Mouse (Mus musculus): ENCODE measurements around the gene Ago3. TPM values are rescaled to one million over a fixed set of nuclear protein-coding genes. Genes with fewer than 3 reads are reported as not detected.

Ago3 gene
- polyA plus RNA-seq, 1 experiment, result 17.6 TPM

DNA sequence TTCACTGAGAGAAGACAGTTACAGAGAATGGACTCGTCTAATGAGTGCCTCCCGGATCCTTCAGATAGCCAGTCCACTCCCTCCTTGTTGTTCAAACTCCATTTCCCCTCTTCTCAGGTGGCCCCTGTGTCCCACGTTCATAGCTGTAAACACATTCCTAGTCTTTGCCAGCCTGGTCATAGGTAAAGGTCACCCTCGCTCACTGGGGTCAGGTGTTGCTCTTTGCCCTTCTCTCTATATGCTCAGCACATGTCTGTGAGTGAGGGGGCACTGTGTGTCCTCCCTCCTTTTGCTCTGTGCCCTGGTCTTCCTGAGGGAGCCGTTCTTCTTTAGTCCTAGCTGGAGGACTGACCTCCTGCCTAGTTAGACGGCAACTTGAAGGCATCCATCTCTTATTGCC, 109.5 kb downstream of the Ago3 start:
- no peak for TF ChIP-seq POLR2A (IDR thresholded peaks at IDR 0.05; ENCODE audit: borderline replicate concordance, extremely low read depth, low read depth, low read length)
- no peak for DNase-seq
- H3K4me3 ChIP-seq (replicated peaks; ENCODE audit: extremely low read depth, low read depth, low read length), result no peak overlapping the region
- peaks cover 4% of the 10 kb centered on the region; the same call in 1 of the 2 replicates for H3K4me1 ChIP-seq (ENCODE audit: control insufficient read depth, insufficient read depth, low read length)
- 85% methylated on average over 6 of the region's 6 CpGs for WGBS

DNA sequence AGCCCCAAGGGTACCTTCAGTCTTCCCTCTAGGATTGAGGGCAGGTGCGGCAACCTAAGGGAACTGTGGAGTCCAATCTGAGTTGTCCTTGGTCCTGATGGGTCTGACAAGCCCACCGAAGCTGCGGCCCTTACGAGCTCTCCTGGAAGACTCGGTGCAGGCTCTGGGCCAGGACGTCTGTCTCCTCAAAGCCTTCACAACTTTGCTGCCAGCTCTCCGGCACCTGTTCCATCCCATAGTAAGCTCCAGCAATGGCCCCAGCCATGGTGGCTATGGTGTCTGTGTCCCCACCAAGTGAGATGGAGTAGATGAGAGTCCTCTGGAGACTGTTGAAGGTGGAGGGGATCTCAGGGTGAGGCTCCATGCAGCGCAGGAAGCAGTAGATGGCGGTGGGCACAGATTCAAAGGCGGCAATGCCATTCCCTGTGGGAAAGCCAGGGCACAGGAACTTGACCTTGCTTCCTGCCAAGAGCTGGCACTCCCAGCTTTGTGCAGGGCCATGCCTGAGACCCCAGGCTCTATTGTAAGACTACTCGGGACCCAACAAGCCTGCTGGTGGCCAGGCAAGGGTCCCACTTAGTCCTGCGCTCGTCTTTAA, 112.8 kb downstream of the Ago3 start:
- TF ChIP-seq CTCF (IDR thresholded peaks at IDR 0.05; ENCODE audit: insufficient read depth, low read length), result no peak
- no peak for TF ChIP-seq POLR2A (IDR thresholded peaks at IDR 0.05; ENCODE audit: borderline replicate concordance, extremely low read depth, low read depth, low read length)
- 79% methylated on average over 13 of the region's 13 CpGs for WGBS
- Histone ChIP-seq H3K4me3 (replicated peaks; ENCODE audit: extremely low read depth, low read depth, low read length) (no peak overlapping the region), H3K4me1 (ENCODE audit: control insufficient read depth, insufficient read depth, low read length) (peaks cover 4% of the 10 kb centered on the region; the same call in 1 of the 2 replicates)
- DNase-seq, result no peak

DNA sequence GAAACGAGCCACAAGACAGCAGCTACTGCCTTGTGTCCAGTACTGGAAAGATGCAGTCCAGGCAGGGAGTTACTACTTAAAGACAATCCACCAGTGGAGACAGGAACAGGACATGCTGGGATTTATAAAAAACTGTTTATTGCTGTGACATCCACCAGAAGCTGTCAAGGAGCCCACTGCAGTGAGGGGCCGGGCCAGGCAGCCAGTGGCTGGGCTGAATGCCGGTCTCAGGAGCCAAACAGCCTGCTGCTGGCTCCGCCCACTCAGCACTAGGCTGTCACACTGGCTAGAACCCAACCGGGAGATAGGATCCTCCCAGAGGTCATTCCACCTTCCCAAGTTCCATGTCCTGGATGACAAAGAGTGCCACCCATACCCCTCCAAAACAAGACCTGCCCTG, 113.4 kb downstream of the Ago3 start:
- WGBS, result 35% methylated on average over 5 of the region's 5 CpGs
- no peak for TF ChIP-seq CTCF (IDR thresholded peaks at IDR 0.05; ENCODE audit: insufficient read depth, low read length)
- no peak for TF ChIP-seq POLR2A (IDR thresholded peaks at IDR 0.05; ENCODE audit: borderline replicate concordance, extremely low read depth, low read depth, low read length)
- no peak for DNase-seq
- H3K4me1 ChIP-seq (ENCODE audit: control insufficient read depth, insufficient read depth, low read length), result peaks cover 2% of the 10 kb centered on the region; the same call in 1 of the 2 replicates
- H3K4me3 ChIP-seq (replicated peaks; ENCODE audit: extremely low read depth, low read depth, low read length), result no peak overlapping the region

DNA sequence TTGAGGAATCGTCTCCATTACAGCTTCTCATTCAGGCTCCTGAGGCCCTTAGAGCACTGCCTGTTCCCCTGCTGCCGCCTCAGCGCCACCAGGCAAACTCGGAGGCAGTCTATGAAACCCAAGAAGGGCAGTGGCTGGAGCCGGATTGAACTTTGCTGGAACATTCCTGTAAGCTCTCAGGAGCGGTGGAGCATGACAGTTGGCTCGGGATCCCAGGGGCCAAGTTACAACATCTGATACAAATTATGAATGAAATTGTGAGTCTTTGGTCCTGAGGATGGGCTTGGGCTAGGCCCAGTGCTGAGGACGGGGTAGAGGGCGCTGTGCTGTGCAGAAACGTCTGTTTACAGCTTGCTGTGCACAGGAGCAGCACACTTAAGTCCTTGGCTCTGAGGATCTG, 115.0 kb downstream of the Ago3 start:
- no peak overlapping the region for H3K4me3 ChIP-seq (replicated peaks; ENCODE audit: extremely low read depth, low read depth, low read length)
- WGBS, result 61% methylated on average over 10 of the region's 10 CpGs
- DNase-seq, result no peak

DNA sequence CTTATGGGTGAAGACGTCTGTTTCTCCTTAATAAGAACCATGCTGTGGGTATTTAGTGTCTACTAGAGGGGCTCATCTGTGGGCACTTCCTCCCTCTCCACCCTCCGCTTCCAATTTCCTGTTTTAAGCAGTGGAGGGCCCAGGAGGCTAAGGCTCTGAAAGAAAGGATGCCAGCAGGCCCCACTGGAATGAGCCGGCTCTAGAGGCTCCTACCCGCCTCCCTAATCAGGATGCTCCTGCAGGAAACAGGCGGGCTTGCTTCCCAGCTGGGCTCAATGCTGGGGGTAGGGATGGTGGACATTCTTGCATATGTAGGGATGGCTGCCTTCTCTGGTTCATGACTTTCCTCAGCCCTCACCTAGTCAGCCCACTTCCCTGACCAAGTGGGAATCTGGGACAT, 116.2 kb downstream of the Ago3 start:
- TF ChIP-seq POLR2A (IDR thresholded peaks at IDR 0.05; ENCODE audit: borderline replicate concordance, extremely low read depth, low read depth, low read length), result no peak
- TF ChIP-seq CTCF (IDR thresholded peaks at IDR 0.05; ENCODE audit: insufficient read depth, low read length), result no peak
- DNase-seq, result no peak
- 45% methylated on average over 5 of the region's 5 CpGs for whole genome bisulfite sequencing
- Histone ChIP-seq H3K4me3 (replicated peaks; ENCODE audit: extremely low read depth, low read depth, low read length) (no peak overlapping the region), H3K4me1 (ENCODE audit: control insufficient read depth, insufficient read depth, low read length) (no peaks in the 10 kb centered on the region)

More for the DNA sequence above, 115.0 kb downstream of the Ago3 start:
- TF ChIP-seq POLR2A (IDR thresholded peaks at IDR 0.05; ENCODE audit: borderline replicate concordance, extremely low read depth, low read depth, low read length), result no peak
- TF ChIP-seq CTCF (IDR thresholded peaks at IDR 0.05; ENCODE audit: insufficient read depth, low read length), result no peak
- H3K4me1 ChIP-seq (ENCODE audit: control insufficient read depth, insufficient read depth, low read length), result no peaks in the 10 kb centered on the region

DNA sequence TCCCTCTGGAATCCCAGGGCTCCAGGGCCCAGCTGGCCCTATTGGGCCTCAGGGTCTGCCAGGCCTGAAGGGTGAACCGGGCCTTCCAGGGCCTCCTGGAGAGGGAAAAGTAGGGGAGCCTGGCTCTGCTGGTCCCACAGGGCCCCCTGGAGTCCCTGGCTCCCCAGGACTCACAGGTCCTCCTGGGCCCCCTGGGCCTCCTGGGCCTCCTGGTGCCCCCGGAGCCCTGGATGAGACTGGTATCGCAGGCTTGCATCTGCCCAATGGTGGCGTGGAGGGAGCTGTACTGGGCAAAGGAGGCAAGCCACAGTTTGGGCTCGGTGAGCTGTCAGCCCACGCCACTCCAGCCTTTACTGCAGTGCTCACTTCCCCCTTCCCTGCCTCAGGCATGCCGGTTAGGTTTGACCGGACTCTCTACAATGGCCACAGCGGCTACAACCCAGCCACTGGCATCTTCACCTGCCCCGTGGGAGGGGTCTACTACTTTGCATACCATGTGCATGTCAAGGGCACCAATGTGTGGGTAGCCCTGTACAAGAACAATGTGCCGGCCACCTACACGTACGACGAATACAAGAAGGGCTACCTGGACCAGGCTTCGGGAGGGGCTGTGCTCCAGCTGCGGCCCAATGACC, 117.7 kb downstream of the Ago3 start:
- Histone ChIP-seq H3K4me3 (replicated peaks; ENCODE audit: extremely low read depth, low read depth, low read length) (no peak overlapping the region), H3K4me1 (ENCODE audit: control insufficient read depth, insufficient read depth, low read length) (no peaks in the 10 kb centered on the region)
- no peak for TF ChIP-seq CTCF (IDR thresholded peaks at IDR 0.05; ENCODE audit: insufficient read depth, low read length)
- no peak for TF ChIP-seq POLR2A (IDR thresholded peaks at IDR 0.05; ENCODE audit: borderline replicate concordance, extremely low read depth, low read depth, low read length)
- DNase-seq, result no peak
- WGBS, result 93% methylated on average over 16 of the region's 16 CpGs

DNA sequence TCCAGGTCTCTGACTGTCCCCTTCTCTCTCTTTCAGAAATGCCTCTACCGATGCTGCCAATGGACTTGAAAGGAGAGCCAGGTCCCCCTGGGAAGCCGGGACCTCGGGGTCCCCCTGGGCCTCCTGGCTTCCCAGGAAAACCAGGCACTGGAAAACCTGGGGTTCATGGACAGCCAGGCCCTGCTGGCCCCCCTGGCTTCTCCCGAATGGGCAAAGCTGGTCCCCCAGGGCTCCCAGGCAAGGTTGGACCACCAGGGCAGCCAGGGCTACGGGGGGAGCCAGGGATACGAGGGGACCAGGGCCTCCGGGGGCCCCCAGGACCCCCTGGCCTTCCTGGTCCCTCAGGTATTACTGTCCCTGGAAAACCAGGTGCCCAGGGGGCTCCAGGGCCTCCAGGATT, 119.0 kb downstream of the Ago3 start:
- no peak for DNase-seq
- no peak overlapping the region for H3K4me3 ChIP-seq (replicated peaks; ENCODE audit: extremely low read depth, low read depth, low read length)
- TF ChIP-seq POLR2A (IDR thresholded peaks at IDR 0.05; ENCODE audit: borderline replicate concordance, extremely low read depth, low read depth, low read length), result no peak
- TF ChIP-seq CTCF (IDR thresholded peaks at IDR 0.05; ENCODE audit: insufficient read depth, low read length), result no peak
- WGBS, result 74% methylated on average over 7 of the region's 7 CpGs
- H3K4me1 ChIP-seq (ENCODE audit: control insufficient read depth, insufficient read depth, low read length), result no peaks in the 10 kb centered on the region

DNA sequence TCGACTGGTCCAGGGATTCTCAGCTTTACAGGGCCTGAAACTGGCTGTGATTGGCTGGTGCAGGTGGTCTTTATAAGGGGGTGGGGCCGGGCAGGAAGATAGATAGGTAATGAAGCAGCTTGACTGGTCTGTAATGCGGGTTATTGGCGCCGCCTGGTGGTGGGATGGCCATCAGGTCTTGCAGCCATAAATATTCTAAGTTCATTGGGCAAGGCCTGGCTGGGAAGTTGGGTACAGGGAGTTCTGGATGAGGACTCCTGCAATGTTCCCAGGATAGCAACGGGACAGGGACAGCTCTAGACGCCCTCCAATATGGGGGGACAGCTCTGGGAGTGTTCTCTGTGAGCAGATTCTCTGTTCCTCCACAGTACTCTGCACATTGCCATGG, 119.4 kb downstream of the Ago3 start:
- WGBS, result 2% methylated on average over 7 of the region's 7 CpGs
- DNase-seq, result peak; percentile 85

DNA sequence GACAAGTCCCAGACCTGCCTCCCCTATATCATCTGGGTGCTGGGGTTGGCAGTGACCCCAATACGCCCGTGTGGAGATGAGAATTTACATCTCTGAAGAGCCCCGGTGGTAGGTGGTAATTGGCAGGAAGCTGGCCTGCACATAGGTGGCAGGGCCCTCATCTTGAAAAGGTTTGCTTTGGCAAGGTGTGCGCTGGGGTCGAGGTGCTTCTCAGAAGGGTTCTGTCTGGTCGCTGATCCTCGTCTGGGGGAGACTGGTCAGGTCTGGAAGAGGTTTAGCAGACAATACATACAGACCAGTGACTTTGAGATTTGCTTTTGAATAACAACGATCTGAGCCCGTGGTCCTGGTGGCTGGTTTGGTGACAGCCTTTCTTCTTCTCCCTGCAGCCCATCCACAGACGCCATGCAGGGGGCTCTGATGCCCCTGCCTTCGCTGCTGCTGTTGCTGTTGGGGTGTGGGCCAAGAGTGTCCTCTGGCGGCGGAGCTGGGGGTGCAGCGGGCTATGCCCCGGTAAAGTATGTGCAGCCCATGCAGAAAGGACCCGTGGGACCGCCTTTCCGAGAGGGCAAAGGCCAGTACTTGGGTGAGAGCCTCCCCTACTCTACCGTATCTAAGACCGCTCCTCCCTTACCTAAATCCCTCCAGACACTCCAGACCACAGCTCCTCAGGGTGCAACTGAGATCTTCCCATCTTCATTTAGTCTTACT, 120.0 kb downstream of the Ago3 start:
- Histone ChIP-seq H3K4me1 (ENCODE audit: control insufficient read depth, insufficient read depth, low read length) (no peaks in the 10 kb centered on the region), H3K4me3 (replicated peaks; ENCODE audit: extremely low read depth, low read depth, low read length) (no peak overlapping the region)
- WGBS, result 17% methylated on average over 20 of the region's 20 CpGs
- DNase-seq, result no peak
- TF ChIP-seq CTCF (IDR thresholded peaks at IDR 0.05; ENCODE audit: insufficient read depth, low read length) (0 out of 2 replicates have a peak, but pooled peaks have one; percentile 7), POLR2A (IDR thresholded peaks at IDR 0.05; ENCODE audit: borderline replicate concordance, extremely low read depth, low read depth, low read length) (no peak)

More for the DNA sequence above, 119.4 kb downstream of the Ago3 start:
- TF ChIP-seq CTCF (IDR thresholded peaks at IDR 0.05; ENCODE audit: insufficient read depth, low read length) (peak; percentile 72), POLR2A (IDR thresholded peaks at IDR 0.05; ENCODE audit: borderline replicate concordance, extremely low read depth, low read depth, low read length) (no peak)
- Histone ChIP-seq H3K4me3 (replicated peaks; ENCODE audit: extremely low read depth, low read depth, low read length) (no peak overlapping the region), H3K4me1 (ENCODE audit: control insufficient read depth, insufficient read depth, low read length) (no peaks in the 10 kb centered on the region)

All from lung, adult 2 months (tissue).